Mouse (Mus musculus) right cerebral cortex, adult 18-20 months (tissue): ENCODE data around the gene Strbp.
"Not testable (repeated sequence)": the region's sequence is repeated elsewhere in the genome, so short reads cannot be mapped to it uniquely, and the experiment has no call there.

Experiments
- DNase-seq: peaks from one replicate; pipeline ENCODE4 v3.0.0; 2022; ENCODE audit warnings: mixed read lengths

Gene Strbp

GRCm38 (mm10) chr2:37518561-37519285 is 184.9 kb downstream of the Strbp start:
- no peak for DNase-seq

GRCm38 (mm10) chr2:37516922-37517462 is 186.7 kb downstream of the Strbp start:
- DNase-seq: peak; percentile 36

- no peak for DNase-seq
Measured at GRCm38 (mm10) chr2:37516030-37516710, 187.5 kb downstream of the Strbp start, which contains the start of gene Gpr21. TSS of gene Gpr21 (plus strand) at chr2:37516332.

- no peak for DNase-seq
Measured at GRCm38 (mm10) chr2:37511134-37511901, 192.3 kb downstream of the Strbp start.

- not testable (repeated sequence) for DNase-seq
Measured at GRCm38 (mm10) chr2:37505856-37506255, 197.8 kb downstream of the Strbp start.

- DNase-seq: no peak
Measured at GRCm38 (mm10) chr2:37497321-37497720, 206.3 kb downstream of the Strbp start.

GRCm38 (mm10) chr2:37488956-37489355 is 214.7 kb downstream of the Strbp start:
- no peak for DNase-seq

GRCm38 (mm10) chr2:37486408-37486807 is 217.3 kb downstream of the Strbp start:
- no peak for DNase-seq

GRCm38 (mm10) chr2:37485370-37485769 is 218.3 kb downstream of the Strbp start:
- DNase-seq: peak; percentile 10

- DNase-seq: no peak
Measured at GRCm38 (mm10) chr2:37484165-37484564, 219.5 kb downstream of the Strbp start.

GRCm38 (mm10) chr2:37480039-37480438 is 223.6 kb downstream of the Strbp start:
- no peak for DNase-seq

GRCm38 (mm10) chr2:37479559-37479958 is 224.1 kb downstream of the Strbp start:
- no peak for DNase-seq

GRCm38 (mm10) chr2:37466266-37466665 is 237.4 kb downstream of the Strbp start:
- DNase-seq: no peak

- no peak for DNase-seq
Measured at GRCm38 (mm10) chr2:37460707-37461106, 243.0 kb downstream of the Strbp start.

- DNase-seq: no peak
Measured at GRCm38 (mm10) chr2:37452376-37452760, 251.3 kb downstream of the Strbp start.

- peak; percentile 94 for DNase-seq
Measured at GRCm38 (mm10) chr2:37451667-37452375, 251.8 kb downstream of the Strbp start.

GRCm38 (mm10) chr2:37442611-37443591 is 260.8 kb downstream of the Strbp start, which contains the start of the genes Zbtb26, Zbtb6 and Rabgap1:
TSS of gene Zbtb26 (minus strand) at chr2:37443135.
TSS of gene Zbtb6 (minus strand) at chr2:37443171.
TSS of gene Rabgap1 (plus strand) at chr2:37443279.
- peak; percentile 97 for DNase-seq
